Mouse (Mus musculus) G1E (cell line): ENCODE measurements at regions not wholly inside any gene's neighbourhood (a gene's known extent, or its start where the extent isn't known, plus 50 kb on each side); places are given as distances from the start of the nearest gene placed in this dataset.

Experiments
- ATAC-seq: 2 replicates; pipeline ENCODE4 v1.8.0; 2016; ENCODE audit warnings: mild to moderate bottlenecking; ENCODE audit not compliant: insufficient number of reproducible peaks, poor library complexity, low FRiP score, severe bottlenecking; ENCODE audit errors: extremely low read depth
- DNase-seq: peaks from one replicate; pipeline ENCODE4 v3.0.0; 2012; ENCODE audit warnings: low spot score
- H3K27me3 ChIP-seq: 2 replicates; pipeline ENCODE4 v1.6.1; 2012; ENCODE audit warnings: mild to moderate bottlenecking, low read length, inconsistent platforms; ENCODE audit not compliant: insufficient read depth
- H3K36me3 ChIP-seq: replicated peaks from 2 replicates; pipeline ENCODE3; 2012; ENCODE audit warnings: mild to moderate bottlenecking, inconsistent platforms
- H3K4me1 ChIP-seq: 2 replicates; pipeline ENCODE4 v1.6.1; 2012; ENCODE audit warnings: low read depth, low read length, inconsistent platforms, mixed read lengths; ENCODE audit not compliant: insufficient read depth
- H3K4me3 ChIP-seq: 2 replicates; pipeline ENCODE4 v1.5.1; 2012; ENCODE audit warnings: low read depth, mild to moderate bottlenecking, inconsistent platforms, low read length, moderate library complexity, mixed read lengths
- H3K9me3 ChIP-seq: replicated peaks from 2 replicates; pipeline ENCODE4 v1.6.1; 2012; ENCODE audit warnings: inconsistent platforms
- CTCF ChIP-seq: IDR thresholded peaks from 2 replicates; pipeline ENCODE4 v1.5.1; 2012; ENCODE audit warnings: low read depth, low read length, inconsistent platforms, mixed read lengths
- GATA1 ChIP-seq: IDR thresholded peaks from 2 replicates; pipeline ENCODE4 v1.6.1; 2012; ENCODE audit warnings: borderline replicate concordance, low read length, inconsistent platforms, mixed read lengths
- GATA2 ChIP-seq: IDR thresholded peaks from 2 replicates; pipeline ENCODE4 v1.6.1; 2012; ENCODE audit warnings: low read depth, low read length, inconsistent platforms, borderline replicate concordance
- POLR2AphosphoS5 ChIP-seq: IDR thresholded peaks from 2 replicates; pipeline ENCODE4 v1.6.1; 2012; ENCODE audit warnings: low read depth, low read length, inconsistent platforms; ENCODE audit not compliant: insufficient replicate concordance
- TAL1 ChIP-seq: conservative IDR thresholded peaks from 2 replicates; pipeline ENCODE4 v1.6.1; 2012; ENCODE audit warnings: low read depth, low read length, inconsistent platforms, mixed read lengths

DNA sequence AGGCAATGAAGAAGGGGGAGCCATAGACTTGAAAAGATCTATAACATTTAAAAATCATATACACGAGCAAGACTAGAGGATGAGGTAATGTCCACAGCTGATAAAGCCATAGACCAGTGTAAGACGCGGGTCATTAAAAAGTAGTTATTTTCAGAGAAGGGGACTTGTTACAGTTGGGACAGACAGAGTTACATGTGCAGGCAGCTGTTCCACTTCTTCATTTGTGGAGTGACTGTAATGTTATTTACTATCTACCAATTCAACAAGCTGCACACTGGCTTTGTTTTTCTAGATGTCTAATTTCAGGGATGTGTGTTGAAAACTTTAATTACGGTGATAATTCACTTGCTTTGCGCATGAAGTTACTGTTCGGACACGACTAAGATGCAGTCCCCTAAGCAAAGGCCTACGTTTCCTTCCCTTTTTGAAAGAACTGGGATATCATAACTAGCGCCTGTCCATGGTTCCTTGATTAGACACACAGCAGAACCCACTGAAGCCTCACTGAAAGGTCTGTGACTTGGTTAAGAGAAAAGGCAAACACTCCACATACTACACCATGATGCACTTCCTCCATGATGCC lies 320.7 kb upstream of the Clint1 start:
- H3K4me3 ChIP-seq, result no peak overlapping the region
- DNase-seq, result no peak

GRCm38 (mm10) chr11:45533402-45534056 lies 318.3 kb upstream of the Clint1 start:
- peaks cover 4% of the 10 kb centered on the region for H3K27me3 ChIP-seq
- no peaks in the 10 kb centered on the region for H3K4me1 ChIP-seq
- no peaks in the 10 kb centered on the region for H3K9me3 ChIP-seq
- no peak; the same call in 1 of the 2 replicates for TF ChIP-seq CTCF
- TF ChIP-seq GATA1, result no peak
- no peak for TF ChIP-seq TAL1
- TF ChIP-seq GATA2, result no peak
- TF ChIP-seq POLR2AphosphoS5, result no peak
- H3K36me3 ChIP-seq, result no peaks in the 10 kb centered on the region
- no peak overlapping the region for H3K4me3 ChIP-seq
- DNase-seq (no peak), ATAC-seq (no peak)

More for the DNA sequence above, 320.7 kb upstream of the Clint1 start:
- Histone ChIP-seq H3K36me3 (no peaks in the 10 kb centered on the region), H3K9me3 (0 out of 2 replicates have a peak, but pooled peaks cover 2% of the 10 kb centered on the region), H3K4me1 (no peaks in the 10 kb centered on the region), H3K27me3 (no peaks in the 10 kb centered on the region)
- no peak for ATAC-seq
- TF ChIP-seq CTCF (no peak), GATA1 (no peak), POLR2AphosphoS5 (no peak)

DNA sequence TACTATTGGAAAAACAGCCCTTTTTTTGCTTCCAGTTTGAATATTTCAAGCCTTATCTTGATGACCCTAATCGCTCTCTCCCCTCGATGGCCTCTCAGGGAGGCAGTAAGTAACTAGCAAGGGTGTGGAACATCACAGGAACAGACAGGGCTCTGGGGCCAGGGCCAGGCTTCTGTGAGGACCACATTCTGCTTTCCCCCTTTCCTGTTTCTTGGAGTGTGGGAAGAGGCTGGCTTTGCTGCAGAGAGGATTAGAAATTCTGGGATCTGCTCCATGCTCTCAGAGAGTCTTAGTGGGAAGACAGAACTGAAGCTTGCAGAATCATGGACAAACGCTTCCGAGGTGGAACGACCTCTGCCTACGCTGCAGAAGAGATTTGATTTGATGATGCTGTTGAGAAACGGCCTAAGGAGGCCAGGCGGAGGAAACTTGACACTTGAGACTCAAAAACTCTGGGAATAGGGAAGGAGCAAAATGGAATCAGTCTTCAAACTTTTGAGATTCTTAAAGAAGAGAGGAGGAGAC lies 316.3 kb upstream of the Clint1 start:
- DNase-seq, result no peak
- Histone ChIP-seq H3K36me3 (no peaks in the 10 kb centered on the region), H3K4me3 (no peak overlapping the region), H3K27me3 (peaks cover 4% of the 10 kb centered on the region), H3K9me3 (no peaks in the 10 kb centered on the region), H3K4me1 (no peaks in the 10 kb centered on the region)
- TF ChIP-seq CTCF, result no peak
- TF ChIP-seq GATA2, result no peak
- TF ChIP-seq GATA1, result no peak
- no peak for TF ChIP-seq POLR2AphosphoS5
- no peak for ATAC-seq

DNA sequence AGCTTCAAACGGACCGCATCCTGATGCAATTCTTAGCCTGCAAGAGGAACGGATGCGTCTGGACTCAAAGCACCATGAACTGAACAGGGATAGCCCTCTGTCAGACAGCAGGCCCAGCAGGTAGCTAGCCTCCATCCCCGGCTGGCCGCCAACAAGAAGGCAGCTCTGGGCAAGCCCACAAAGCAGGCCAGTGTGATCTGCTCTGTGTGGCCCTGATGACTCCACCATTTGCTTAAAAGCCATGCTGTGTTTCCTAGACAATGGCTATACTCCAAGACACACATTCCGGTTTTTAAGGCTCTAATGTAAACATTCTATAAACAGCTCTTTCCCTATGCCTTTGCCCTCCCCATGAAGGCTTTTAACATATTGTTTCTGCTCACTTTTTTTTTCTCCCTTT lies 313.8 kb upstream of the Clint1 start:
- ATAC-seq, result no peak
- H3K4me1 ChIP-seq, result no peaks in the 10 kb centered on the region
- H3K4me3 ChIP-seq, result no peak overlapping the region
- H3K9me3 ChIP-seq, result no peaks in the 10 kb centered on the region
- TF ChIP-seq TAL1 (no peak), GATA2 (no peak), POLR2AphosphoS5 (no peak), GATA1 (no peak), CTCF (no peak)
- DNase-seq, result no peak
- H3K36me3 ChIP-seq, result no peaks in the 10 kb centered on the region
- peaks cover 4% of the 10 kb centered on the region for H3K27me3 ChIP-seq

DNA sequence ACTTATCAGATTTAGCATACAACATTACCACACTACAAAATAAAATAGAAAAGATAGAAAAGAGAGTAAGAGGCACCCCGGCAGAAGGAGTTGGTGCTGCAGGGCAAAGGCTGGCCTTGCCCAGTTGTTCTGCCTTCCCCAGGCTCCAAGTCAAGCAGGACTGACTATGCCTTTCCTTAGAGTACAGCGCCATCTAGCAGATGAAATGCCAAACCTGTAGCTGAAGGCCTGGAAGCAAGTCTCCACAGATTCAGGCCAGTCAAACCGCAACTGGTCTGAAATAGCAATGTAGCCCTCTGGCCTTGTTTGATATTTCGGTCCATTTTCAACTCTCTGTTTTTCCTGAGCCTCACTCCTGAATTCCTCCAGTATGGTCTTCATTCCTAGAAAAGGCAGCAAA lies 312.4 kb upstream of the Clint1 start:
- Histone ChIP-seq H3K36me3 (no peaks in the 10 kb centered on the region), H3K27me3 (peaks cover 4% of the 10 kb centered on the region), H3K9me3 (no peaks in the 10 kb centered on the region), H3K4me1 (no peaks in the 10 kb centered on the region), H3K4me3 (no peak overlapping the region)
- no peak for ATAC-seq
- TF ChIP-seq CTCF (no peak), GATA1 (no peak), GATA2 (no peak), POLR2AphosphoS5 (no peak), TAL1 (no peak)
- DNase-seq, result no peak

DNA sequence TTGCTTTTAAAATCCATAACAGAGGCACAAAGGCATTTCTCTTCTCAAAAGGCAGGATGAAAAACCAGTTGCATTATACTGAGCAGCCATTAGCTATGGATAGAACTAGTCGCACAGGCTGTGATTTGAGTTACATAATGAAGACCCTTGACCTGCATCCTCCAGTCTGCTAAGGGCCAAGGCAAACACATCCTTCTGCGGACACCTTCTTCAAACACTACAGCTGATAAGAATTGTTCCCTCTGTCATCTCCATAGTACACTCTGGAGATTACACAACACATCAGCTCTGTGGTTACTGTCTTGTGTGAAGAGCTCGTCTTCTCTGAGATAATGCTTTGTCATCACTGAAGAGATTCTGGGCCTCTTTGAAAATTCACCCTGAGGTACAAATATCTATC lies 307.3 kb upstream of the Clint1 start:
- DNase-seq, result no peak
- no peak for ATAC-seq
- Histone ChIP-seq H3K4me3 (no peak overlapping the region), H3K9me3 (no peaks in the 10 kb centered on the region), H3K36me3 (no peaks in the 10 kb centered on the region), H3K4me1 (no peaks in the 10 kb centered on the region), H3K27me3 (no peaks in the 10 kb centered on the region; the same call in 1 of the 2 replicates)
- TF ChIP-seq TAL1 (no peak), GATA2 (no peak), GATA1 (no peak), POLR2AphosphoS5 (no peak), CTCF (no peak)
